Mouse (Mus musculus): ENCODE data around the gene Tgfb2.

Tgfb2 gene

DNA sequence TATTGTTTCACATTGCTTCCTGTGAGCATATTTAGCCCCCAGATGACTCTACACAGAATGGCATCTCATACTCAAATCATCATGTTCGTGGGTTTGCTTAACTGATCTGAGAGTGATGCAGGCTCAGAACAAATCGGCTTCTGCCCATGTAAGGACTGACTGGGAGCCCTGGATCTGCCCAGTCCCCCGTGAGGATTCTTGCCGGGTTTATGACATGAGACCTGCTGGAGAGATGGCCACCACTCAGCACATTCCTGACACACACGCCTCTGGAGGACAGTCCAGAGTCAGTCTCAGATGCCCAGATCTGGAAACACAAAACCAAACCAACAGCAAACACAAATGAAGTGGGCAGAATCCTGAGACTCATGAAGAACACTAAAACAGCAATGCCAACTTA, 128.5 kb downstream of the Tgfb2 start:
- DNase-seq: no peak

DNA sequence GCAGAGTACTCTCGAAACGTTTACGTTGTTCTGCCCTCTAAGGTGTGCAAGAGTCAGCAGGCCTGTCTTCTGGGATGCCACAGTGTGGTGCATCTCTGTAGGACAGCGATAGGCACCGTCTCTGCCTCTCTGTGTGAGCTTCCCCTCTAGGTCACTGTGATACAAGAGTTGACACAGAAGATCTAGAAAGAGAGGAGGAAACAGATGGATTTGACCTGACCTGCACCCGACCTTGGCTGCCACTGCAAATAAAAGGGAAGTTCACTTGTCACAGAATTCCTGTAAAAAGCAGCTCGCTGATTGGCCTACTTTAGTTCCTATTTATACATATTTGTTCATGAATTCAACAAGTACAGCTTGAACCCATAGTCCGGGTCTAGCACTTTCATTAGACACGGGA, 130.2 kb downstream of the Tgfb2 start:
- DNase-seq: no peak

DNA sequence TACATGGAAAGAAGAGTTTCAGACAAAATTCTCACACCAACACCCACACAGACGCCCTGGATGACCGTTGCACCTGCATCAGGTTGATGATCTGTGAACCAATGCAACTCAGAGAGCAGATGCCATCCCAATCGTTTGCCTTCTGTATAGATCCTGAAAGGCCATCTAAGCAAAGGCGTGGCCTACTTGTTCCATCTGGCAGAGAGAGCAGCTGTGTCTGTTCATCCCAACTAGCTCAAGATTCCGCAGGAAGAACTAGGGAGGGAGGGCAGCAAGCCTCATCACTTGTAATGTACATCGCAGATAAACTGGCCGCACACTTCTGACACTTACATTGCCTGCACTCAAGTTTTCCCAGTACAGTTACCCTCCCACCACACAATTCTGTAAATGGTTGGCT, 130.7 kb downstream of the Tgfb2 start:
- DNase-seq: no peak
